Mouse (Mus musculus): ENCODE measurements around the gene Nol9.

GRCm38 (mm10) chr4:151994228-151995171 is 44.6 kb upstream of the Nol9 start:
- TF ChIP-seq POLR2A (IDR thresholded peaks at IDR 0.05; ENCODE audit: low read depth, low read length) = no peak
- TF ChIP-seq CTCF (IDR thresholded peaks at IDR 0.05; ENCODE audit: extremely low read depth, insufficient read depth, insufficient read length, insufficient replicate concordance) = no peak
